Mouse (Mus musculus): ENCODE measurements at regions not wholly inside any gene's neighbourhood (a gene's known extent, or its start where the extent isn't known, plus 50 kb on each side); places are given as distances from the start of the nearest gene placed in this dataset.

DNA sequence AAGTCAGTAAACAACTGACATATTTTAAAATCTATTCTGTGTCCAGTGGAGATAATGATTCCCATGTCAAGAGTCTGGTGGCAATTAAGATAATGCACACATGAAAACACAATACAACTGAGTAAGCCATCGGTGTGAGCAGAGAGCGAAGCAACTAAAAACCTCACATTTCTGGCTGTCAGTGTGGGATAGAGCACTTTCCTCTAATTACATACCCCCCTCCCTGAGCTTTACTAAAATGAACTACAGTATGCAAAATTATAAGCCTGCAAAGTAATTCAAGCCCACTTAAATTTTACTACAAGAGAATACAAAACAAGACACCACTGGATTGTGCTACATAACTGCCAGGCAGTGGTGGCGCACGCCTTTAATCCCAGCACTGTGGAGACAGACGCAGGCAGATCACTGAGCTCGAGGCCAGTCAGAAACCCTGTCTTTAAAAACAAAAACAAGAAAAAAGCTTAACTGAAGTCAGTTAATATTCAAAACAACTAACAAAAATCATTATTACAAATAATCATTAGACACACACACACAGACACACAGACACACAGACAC is 104.8 kb downstream of the Enkur start:
- no peak for TF ChIP-seq CTCF (IDR thresholded peaks at IDR 0.05; ENCODE audit: low read depth, low read length)
- no peak for TF ChIP-seq POLR2A (IDR thresholded peaks at IDR 0.05; ENCODE audit: borderline replicate concordance, low read depth, low read length)

All from bone marrow macrophage, adult 2 months (primary cell).